Mouse (Mus musculus): ENCODE measurements around the gene Dppa1.
A peak's percentile ranks its signal among the peaks of the same experiment; 100 is the strongest.
"Not testable (repeated sequence)": the region's sequence is repeated elsewhere in the genome, so short reads cannot be mapped to it uniquely, and the experiment has no call there.

Gene Dppa1

DNA sequence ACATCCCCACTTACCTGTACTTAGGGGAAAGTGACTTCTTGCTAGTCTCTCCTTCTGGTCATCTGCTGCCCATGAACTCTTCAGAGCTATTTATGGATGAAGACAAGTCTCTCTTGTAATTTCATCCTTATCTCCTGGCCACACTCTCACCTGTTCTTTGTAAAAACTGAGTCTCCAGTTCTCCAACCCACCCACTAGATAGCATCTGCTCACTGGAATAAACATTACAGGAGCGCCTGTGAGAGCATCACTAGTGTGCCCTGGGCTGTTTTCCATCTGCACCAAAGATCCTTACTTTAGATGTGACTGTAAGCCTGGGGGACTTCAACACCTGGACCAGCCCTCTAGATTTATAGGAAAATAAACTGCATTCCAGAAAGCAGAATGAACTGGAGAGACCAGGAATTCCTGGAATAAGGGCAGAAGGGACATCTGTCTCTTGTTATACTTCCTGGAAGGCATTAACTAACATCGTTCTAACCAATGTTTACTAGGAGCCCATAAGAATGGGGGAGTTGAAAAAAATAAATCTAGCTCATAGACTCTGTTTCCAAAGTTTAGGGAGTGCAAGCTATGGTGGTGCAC is at the start of gene Dppa1:
Dppa1 (minus strand) TSS at position 51 of the 585 bp plus-strand sequence.
- no peak for DNase-seq (ENCODE audit: low spot score)

DNA sequence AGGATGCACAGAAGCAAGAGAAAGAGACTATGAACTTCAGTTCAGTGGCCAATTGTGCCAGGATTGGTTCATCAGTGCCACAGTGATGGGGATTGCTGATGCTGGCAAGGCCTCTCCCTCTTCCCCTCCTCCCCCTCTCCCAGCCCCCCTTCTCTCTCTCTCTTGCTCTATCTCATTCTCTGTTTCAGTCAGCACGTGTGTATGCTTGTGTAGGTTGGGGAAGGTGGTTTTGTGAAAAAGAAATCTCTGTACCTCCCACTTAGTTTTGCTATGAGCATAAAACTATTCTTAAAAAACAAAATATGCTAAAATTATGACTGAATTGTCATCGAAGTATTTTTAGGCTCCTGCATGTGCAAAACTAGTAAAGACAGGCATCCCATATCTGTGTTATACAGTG is 38.9 kb upstream of the Dppa1 start:
- DNase-seq (ENCODE audit: low spot score): no peak

DNA sequence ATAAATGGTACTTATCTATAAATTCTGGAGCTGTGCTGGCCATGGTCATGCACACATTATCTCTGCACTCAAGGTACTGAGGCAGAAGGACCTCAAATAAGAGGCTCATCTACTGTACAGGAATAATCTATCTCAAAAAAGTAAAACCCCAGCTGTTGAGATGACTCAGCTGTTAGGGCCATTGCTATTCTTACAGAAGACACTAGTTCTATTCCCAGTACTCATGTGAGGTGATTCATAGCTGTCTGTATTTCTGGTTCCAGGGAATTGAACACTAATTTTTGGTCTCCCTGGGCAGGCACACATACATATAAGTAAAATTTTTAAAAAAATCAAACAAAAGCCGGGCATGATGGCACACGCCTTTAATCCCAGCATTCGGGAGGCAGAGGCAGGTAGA is 38.0 kb upstream of the Dppa1 start:
- DNase-seq (ENCODE audit: low spot score): no peak

DNA sequence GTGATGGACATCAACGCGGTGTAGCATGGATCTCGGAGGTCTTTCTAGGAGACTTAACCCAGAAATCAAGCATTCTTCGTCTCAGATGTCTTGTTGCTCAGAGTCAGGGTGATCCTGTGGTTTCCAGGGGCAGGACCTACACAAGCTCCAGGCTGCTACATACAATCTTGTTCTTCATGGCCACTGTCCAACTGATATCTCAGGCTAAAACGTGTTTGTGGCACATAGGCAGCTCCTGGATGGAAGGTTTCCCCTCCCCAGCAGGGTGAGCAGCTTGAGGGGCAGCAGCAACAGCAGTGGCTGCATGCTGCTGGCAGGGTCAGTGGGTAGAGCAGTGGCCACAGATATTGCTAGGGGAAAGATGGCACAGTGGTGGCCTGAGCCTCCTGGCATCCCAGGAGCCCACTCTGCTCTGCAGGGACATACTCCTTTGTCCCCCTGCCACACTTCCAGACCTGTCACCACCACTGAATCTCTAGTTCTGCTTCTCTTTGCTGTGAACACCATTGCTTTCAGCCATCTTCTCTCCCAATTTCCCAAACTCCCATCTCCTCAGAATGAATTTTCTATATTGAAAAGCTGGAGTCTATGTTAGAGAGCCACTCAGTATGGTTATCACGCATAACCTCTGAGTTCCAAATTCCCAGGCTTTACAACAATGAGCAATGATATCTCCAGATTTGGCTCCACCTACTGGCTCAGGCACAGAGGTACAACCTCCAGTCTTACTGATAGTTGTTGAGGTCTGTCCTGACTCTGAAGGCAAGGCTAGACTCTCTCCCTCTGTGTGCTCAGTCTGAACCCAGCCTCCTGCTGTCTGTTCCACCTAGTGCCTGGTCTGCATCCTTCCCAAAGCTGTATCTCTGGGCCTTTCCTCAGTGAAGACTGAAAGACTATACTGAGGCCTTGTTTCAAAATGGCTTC is 36.8 kb upstream of the Dppa1 start:
- peak; percentile 77 for DNase-seq (ENCODE audit: low spot score)

DNA sequence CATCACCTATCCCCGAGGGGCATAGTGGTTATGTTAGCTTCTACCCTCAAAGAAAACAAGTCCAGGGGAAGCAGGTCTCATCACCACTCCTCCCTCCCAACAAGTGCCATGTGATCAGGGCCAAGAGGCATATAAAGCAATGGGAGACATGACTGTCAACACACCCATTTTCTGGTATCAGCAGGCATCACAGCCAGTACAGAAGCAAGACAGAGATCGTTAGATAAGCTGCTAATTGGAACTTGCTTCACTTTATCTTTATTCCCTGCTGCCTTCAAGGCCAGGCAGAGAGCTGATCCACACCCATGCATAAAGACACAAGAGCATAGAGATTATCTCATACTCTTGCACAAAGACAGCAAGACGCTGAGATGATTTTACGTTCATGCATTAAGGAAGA is 34.2 kb upstream of the Dppa1 start:
- DNase-seq (ENCODE audit: low spot score): no peak

DNA sequence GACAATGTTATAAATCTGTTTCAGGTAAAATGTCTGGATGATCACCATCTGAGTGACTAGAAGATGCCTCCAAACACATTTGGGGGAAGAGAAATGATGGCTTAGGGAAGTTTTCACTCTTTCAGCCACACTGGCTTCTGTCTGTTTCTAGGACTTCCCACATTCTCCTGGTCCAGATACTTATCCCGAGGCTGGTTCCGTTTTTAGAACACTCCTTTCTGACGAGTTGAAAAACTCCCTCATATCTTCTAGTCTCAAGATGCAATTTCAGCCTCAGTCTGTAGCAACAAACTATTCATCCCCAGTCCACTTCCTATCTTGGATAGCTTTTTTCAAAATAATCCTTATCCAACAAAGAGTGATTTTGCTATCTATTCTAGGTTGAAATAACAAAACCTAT is 23.4 kb upstream of the Dppa1 start:
- DNase-seq (ENCODE audit: low spot score): no peak

DNA sequence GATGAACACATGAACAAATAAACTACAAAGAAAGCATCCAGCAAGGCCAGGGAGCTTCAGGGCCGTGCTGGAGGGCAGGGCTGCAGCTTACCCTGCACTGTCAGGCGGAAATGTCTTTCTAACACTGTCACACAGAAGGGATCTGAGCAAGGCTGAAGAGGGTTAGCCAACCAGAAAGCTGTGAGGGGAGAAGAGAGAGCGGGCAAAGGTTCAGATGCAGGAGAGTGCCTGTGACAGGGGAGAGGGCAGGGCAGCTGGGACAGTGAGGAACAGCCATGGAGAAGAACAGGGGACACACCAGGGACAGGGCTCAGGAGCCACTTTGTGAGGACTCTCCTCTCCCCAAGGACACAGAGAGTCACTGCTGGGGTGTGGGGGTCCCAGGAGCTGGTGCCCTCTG is 20.6 kb upstream of the Dppa1 start:
- DNase-seq (ENCODE audit: low spot score): not testable (repeated sequence)

DNA sequence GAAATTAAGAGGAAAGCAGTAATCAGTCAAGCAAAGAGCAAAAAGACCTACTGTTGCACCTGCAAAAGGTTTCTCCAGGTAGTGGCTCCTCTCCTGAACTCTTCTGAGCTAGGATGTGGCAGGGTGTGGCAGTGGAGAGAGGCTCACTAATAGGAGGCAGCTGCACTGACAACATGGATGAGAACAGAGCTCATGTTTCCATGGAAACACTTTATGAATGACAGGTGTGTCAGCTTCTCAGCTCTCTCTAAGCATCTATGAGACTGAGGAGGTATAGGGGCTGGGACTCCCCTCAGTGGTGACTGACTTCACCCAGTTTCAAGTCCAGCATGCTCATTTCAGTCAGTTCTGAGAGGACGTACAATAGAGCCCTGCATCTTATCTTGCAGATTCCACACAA is 15.8 kb upstream of the Dppa1 start:
- DNase-seq (ENCODE audit: low spot score): no peak

DNA sequence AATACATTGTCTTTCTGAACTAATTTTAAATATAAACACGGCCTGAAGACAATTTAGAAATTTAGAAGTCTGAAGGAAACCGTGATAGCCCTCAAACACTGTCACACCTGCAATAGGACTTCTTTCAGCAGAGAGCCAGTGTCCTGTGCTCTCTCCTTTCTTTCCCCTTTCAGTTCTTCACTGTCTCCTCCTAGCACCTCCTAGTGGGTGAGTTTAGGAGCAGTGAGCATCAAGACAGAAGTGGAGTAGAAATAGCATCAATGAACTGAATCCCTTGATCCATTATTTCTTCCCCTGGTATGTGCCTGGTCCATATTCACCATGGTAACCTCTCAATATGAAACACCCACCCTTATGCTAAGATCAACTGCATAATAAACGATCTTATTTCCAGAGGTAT is 7.5 kb upstream of the Dppa1 start:
- DNase-seq (ENCODE audit: low spot score): no peak

DNA sequence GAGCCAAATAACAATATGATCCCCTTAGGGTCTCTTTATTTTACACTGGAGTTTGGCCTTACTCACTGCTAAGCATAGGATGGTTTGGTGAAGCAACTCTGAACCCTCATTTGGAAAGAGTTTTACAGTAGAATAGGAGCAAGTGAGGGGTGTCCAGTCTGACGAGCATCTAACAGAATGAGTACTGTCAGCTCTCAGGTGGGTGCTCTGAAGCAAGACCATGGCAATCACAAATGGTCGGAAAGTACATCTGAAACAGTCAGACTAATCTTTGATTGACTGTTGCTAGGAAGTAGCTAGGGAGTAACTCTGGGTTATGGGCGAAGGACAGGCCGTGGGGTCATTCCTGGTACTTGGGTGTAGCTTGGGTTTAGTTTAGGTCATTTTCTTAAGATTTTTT is 6.5 kb upstream of the Dppa1 start:
- not testable (repeated sequence) for DNase-seq (ENCODE audit: low spot score)

DNA sequence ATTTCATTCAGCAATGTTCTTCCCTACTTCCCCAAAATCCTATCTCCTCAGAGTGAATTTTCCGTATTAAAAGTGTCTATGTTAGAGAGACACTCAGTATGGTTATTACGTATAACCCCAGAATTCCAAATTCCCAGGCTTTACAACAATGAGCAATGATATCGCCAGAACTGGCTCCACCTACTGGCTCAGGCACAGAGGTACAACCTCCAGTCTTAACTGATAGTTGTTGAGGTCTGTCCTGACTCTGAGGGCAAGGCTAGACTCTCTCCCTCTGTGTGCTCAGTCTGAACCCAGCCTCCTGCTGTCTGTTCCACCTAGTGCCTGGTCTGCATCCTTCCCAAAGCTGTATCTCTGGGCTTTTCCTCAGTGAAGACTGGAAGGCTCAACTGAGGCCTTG is 2.6 kb upstream of the Dppa1 start:
- peak; percentile 63 for DNase-seq (ENCODE audit: low spot score)

DNA sequence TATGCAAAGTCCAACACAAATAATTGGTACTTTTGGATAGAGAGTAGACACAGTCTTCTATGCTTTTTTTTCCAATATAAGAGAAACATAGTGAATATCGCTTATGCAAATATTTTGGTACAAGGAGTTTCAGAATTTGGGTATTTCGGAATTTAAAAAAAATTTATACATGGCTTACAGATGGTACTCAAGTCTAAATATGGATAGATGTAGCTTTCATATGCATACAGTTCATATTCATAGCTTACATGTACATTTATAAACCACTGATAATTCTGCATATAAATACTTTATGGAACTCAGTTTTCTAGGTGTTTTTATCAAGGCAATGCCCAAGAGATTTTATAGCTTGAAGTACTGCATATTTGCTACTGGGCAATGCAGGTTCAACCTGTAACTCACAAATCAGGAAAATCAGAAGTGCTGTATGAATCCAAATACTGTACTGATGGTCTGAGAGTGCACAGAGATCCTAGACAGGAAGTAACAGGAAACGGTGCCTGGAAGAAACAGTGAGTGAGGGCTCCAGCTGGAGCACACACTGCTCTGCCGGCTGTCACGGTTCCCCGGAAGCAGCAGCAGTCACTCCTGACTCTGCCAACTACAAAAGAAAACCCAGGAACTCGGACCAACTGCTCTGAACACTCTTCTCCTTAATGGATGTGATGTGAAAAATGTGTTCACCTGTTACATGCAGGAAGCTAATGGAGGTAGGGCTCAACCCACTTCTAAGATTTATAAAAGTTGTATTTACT is 8.5 kb downstream of the Dppa1 start:
- no peak for DNase-seq (ENCODE audit: low spot score)

DNA sequence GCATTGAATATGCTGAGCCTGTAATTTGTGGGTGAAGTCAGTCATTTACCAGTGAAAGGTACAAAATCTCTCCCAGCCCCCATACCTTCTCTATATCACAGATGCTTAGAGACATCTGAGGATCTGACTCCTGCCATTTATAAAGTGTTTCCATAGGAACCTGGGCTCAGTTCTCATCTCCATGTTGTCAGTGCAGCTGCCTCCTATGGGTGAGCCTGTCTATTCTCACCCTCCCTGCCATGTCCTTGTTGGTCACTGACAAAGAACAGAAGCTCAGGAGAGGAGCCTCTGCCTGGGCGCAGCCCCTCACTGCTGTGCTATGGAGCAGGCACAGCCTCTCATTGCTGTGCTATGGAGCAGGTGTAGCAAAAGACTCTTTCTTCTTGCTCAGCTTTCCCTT is 9.1 kb downstream of the Dppa1 start:
- DNase-seq (ENCODE audit: low spot score): no peak

DNA sequence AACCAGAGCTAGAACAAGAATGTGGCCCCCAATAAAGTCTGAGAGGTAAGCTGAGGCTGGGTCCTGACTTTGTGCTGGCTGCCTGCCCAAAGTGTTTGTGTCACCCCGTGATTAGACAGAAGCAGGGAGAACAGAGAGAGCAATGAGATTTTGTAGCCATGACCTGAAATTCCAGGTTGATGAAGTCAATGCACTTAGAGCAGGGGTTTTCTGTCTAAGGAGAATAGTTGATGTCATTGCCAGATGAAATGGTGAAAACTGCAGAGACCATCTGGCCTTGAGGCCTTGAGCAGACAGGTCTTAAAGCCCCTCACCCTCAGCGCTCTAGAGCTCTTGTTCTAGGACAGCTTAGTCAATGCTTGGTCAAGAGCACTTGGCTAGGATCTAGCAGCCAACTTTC is 36.6 kb downstream of the Dppa1 start:
- no peak for DNase-seq (ENCODE audit: low spot score)

DNA sequence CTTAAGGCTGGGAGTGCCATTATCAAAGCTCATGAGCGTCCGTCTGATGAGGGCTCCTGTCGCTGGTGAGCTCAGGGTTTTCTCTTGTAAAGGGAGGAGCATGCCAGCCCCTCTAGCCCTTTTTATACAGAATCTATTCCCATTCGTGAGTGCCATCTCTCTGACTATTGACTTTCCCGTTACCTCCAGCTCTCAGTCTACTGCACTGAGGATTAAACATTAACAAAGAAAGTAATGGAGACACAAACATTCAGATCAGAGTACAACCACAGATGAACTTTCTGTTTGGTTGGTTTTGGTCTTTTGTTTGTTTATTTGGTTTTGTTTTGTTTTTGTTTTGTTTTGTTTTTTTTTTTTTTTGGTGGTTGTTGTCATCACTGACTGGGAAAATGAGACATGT is 46.3 kb downstream of the Dppa1 start:
- DNase-seq (ENCODE audit: low spot score): no peak

DNA sequence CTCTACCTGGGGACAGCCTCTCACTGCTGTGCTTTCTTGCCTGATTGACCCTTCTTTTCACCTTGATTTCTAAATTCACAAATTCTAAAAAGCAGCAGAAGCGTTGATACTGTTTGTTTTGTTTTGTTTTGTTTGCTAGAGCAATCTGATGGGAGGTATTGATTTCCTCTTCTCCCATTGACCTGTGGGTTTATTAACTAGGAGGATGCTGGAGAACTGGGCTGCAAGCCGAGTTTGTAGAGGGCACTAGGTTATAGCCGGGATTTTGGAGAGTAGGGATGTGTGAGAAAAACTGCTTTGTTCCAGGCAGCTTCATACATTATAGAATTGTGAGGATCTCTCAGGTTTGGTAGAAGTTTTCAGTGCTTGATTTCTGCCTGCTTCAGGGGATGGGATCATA is 48.6 kb downstream of the Dppa1 start:
- DNase-seq (ENCODE audit: low spot score): no peak

DNA sequence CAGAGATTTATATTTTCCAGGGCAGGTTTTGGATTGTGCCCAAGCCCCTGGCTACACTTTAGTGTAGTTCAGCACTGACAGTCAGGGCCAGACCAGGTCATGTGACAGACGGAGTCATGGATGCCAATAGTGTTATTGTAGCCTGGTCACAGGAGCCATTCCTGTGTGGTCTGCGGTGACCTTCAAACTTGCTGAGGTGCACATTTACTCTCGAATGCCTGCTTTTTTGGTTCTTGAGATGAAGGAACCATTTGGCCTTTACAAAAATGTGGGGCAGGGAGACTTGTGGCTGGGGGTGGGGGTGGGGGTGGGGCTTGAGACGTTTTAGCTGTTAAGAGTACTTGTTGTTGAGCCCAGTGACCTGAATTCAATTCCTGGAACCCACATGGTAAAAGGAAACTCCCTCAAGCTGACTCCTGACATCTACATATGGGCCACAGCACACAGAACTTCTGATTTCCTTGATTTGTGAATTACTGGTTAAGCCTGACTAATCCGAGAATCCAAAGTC is 50.2 kb downstream of the Dppa1 start:
- DNase-seq (ENCODE audit: low spot score): peak; percentile 4

DNA sequence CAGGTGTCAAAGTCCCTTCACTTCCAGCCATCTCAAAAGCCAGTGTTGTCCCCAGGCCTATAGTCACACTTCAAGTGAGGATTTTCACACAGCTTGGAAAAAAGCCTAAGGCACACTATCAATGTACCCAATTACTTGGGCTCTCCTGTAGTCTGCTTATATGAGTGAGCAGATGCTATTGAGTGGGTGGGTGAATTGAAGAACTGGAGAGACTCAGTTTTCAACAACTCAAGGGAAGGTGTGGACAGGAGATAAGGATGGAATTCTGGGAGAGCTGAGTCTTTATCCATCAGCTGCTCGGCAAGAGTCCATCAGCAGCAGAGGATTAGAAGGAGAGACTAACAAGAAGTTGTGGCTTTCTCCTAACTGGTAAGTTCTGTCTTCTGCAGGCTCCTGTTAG is 57.7 kb downstream of the Dppa1 start, which contains the start of gene BC053393:
BC053393 (plus strand) TSS at position 210 of the 400 bp plus-strand sequence.
- DNase-seq (ENCODE audit: low spot score): no peak

DNA sequence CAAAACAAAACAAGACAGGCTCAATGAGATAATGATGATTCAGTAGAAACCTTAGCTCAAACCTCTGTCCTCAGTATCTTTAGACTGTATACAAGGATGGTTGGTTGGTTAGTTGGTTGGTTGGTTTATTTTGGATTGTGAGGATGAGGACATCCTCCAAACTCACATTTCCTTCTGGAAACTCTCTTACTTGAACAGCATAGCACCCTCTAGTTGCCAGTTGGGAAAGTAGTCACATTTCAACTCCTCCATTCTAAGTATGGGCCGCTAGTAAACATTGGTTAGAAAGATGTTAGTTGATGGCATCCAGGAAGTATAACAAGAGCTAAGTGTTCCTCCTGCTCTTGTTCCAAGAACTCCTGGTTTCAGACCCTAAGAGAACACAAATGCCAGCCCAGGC is 60.0 kb downstream of the Dppa1 start:
- no peak for DNase-seq (ENCODE audit: low spot score)

DNA sequence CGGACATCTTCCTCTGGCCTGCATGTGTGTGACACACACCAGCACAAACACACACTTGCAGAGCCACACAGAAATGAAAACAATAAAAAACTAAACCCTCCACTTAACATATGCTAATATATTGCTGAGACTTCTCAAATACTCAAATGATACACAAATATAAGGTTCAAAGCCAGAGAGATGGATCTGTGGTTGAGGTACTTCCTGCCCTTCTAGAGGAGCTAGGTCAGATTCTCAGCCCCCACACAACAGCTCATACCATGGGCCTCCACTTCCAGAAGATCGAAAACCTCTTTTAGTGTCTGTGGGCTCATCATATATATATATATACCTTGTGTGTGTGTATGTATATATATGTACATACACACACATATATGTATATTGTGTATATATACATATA is 63.1 kb downstream of the Dppa1 start:
- DNase-seq (ENCODE audit: low spot score): no peak

DNA sequence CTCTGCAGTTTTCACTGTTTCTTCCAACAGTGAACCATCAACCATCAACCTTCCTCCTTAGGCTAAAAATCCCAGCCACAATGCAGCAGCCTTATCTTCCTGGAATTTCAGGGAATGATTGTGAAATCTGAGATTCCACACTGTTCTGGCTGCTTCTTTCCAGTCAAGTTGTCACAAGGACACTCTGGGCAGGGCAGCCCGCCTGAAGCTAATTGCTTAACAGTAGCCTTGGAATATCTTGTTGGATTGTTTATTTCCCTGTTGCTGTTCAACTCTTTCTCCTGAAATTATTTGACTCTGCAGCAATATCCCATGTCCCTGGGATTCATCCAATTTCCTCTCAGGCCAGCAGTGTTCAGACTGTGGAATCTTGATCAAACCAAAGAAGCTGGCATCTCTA is 64.4 kb downstream of the Dppa1 start:
- DNase-seq (ENCODE audit: low spot score): no peak

DNA sequence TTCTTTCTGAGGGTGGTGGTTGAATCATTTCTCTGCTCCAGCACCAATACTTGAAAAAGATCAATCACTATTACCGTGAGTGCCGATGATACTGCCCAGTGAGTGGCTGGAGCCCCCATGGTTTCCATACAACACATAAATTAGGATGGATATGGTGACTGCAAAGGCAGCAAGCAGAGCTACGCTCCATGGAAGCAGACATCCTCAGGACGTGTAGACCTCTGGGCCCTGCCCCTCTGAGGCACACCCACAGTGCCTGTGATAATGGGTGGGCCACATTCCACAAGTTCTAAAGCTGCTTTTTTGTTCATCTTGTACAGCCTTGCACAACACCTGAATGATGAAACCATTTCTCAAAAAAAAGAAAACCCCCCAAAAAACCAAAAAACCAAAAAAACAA is 68.0 kb downstream of the Dppa1 start:
- no peak for DNase-seq (ENCODE audit: low spot score)
